Mouse (Mus musculus) gastrocnemius, adult 8-10 months (tissue): ENCODE measurements around the gene Xntrpc. TPM values are rescaled to one million over a fixed set of nuclear protein-coding genes. Genes with fewer than 3 reads are reported as not detected.
A peak's percentile ranks its signal among the peaks of the same experiment; 100 is the strongest.
"Not testable (repeated sequence)": the region's sequence is repeated elsewhere in the genome, so short reads cannot be mapped to it uniquely, and the experiment has no call there.

Experiments used
- DNase-seq, 2 experiments: peaks; one replicate each; pipeline ENCODE4 v3.0.0; 2022; ENCODE audit warnings: low spot score in 2 of 2
- total RNA-seq, 4 experiments: library from RNA; stranded (reverse); gene quantifications; 2 replicates each; pipeline ENCODE4 v1.2.4; 2022

Gene Xntrpc
- total RNA-seq = 1 to 10 TPM in 1 of 4 experiments, under 1 TPM in 3; 0.22 to 1.1 (median 0.76) TPM

- DNase-seq = peak; percentile 87
These were observed at the start of gene Xntrpc, which contains the start of the genes Rnf121 and Xndc1 for GRCm38 (mm10) chr7:102065046-102065891. Gene Xntrpc (plus strand): TSS chr7:102065713. Gene Rnf121 (minus strand): TSS chr7:102065469. Gene Xndc1 (plus strand): TSS chr7:102065511.

- DNase-seq = no peak
These were observed 48.6 kb upstream of the Xntrpc start for GRCm38 (mm10) chr7:102016936-102017335.

GRCm38 (mm10) chr7:102017452-102017851 lies 48.1 kb upstream of the Xntrpc start:
- peak in 1 of 2 experiments; percentile 25 for DNase-seq

DNA sequence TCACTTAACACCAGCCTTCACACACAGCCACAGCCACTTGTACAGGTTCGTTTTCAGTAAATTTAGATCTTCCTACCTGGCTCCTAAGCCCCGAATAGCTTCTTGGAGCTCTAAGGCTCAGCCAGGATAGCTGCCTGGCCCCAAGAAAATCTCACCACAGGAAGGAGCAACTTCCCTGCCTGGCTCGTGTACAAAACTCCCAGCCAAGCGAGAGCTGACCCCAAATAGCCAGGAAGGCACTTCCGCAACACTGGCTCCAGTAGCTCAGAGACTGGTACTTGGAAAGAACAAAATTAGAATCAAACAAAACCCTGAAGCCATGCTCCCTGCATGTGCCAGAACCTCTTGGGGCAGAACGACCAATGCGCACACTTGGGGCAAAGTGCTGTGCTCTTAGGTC lies 47.5 kb upstream of the Xntrpc start:
- no peak for DNase-seq

- no peak for DNase-seq
These were observed 46.9 kb upstream of the Xntrpc start, which contains the start of gene Il18bp for GRCm38 (mm10) chr7:102018590-102018989. Gene Il18bp (minus strand): TSS chr7:102018690.

- DNase-seq = no peak
These were observed 46.2 kb upstream of the Xntrpc start for GRCm38 (mm10) chr7:102019362-102019761.

- not testable (repeated sequence) for DNase-seq
These were observed 44.6 kb upstream of the Xntrpc start for GRCm38 (mm10) chr7:102020934-102021333.

DNA sequence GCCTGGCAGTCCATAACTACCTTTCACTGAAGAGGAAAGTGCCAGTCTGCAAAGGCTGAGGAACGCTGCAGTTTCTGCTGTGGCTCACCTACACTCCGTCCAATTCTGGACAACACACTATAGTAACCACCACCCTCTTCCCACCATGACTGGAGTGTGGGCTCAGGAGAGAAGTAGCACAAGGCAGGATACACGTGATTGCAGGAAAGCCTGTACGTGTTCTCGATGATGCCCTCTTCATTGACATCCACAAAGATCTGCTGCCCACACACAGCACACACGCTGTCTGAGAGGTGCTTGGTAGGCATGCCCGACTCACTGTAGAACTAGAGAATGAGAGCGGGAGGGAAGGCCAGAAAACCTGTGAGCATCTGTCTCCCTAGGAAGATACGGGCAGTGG lies 41.7 kb upstream of the Xntrpc start:
- no peak for DNase-seq

DNA sequence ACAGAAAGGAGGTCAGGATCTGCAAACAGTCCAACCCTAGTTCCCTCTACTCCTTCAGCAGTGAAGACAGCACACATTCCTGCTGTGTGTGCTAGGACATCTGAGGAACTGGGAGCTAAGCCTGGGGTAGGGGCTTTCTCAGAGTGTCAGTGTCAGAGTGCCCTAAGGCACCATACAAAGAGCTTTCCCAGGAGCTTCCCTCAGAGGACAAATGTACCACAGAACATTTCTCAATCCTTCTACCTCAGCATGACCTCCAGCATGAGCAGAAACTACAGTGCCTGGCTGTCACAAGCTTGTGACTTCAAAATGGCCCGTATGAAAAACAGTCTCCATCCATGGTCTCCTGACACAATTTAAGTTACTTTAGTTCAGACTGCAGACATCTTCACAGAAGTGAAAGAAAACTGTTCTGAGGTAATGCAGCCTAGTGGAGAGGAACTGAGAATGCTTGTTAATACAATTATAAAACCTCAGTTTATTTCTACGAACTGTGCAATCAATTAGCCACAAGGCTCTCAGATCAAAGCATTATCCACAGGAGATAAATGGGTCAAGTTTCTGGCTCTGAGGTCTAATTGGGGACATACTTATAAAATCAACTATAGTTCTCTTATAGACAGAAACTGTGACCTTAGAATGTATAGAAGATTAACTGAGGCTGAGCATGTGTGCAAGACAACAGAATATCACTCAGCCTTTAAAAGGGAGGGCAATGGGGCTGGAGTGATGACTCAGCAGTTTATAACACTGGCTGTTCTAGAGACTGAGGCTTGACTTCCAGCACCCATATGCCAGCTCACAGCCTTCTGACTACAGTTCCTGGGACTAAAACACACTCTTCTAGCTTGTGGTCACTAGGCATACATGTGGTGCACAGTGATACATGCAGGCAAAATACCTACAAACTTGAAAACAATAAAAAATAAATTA lies 40.1 kb upstream of the Xntrpc start:
- DNase-seq = no peak

DNA sequence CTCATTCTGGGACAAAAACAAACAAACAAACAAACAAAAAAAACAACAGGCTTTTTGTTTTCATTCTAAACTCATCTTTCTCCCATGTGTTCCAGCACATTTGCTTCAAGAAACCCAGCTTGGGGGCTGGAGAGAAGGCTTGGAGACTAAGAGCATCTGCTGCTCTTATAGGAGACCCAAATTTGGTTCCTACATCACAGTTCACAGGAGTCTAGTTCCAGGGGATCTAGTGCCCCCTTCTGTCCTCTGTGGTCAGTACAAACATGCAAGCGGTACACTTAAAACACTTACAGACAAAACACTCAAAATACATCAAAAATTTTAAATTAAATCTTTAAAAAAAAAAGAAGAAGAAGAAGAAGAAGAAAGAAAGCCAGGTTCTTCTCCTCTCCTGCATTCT lies 30.6 kb upstream of the Xntrpc start:
- no peak for DNase-seq

DNA sequence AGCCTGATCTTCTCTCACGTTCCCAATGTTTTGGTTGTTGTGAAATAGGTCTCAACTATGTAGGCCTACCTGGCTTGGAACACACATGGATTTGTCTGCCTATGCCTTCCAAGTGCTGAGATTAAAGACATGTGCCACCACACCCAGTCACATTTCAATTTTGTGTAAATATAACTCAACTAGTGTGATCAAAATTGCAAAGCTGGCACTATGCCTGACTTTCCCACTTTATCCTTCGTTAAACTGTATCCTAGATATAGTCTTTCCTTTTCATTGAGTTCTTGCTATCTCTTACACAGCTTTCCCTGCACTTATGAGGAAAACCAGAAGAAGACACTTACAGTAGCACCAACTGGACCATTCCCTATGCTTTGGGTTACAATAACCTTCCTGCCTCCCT lies 30.0 kb upstream of the Xntrpc start:
- DNase-seq = no peak

- DNase-seq = no peak
These were observed 28.2 kb upstream of the Xntrpc start for GRCm38 (mm10) chr7:102037318-102037717.

GRCm38 (mm10) chr7:102042314-102042713 lies 23.2 kb upstream of the Xntrpc start:
- DNase-seq = no peak

DNA sequence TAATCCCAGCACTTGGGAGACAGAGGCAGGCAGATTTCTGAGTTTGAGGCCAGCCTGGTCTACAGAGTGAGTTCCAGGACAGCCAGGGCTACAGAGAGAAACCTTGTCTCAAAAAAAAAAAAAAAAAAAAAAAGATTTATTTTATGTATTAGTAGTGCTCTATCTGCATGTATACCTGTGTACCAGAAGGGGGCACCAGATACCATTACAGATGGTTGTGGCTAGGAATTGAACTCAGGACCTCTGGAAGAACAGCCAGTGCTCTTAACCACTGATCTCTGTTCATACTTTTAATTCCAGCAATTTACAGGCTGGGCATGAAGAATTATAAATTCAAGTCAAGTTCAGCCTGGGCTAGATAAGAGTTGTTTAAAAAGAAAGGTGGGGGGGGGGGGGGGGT lies 17.0 kb upstream of the Xntrpc start:
- DNase-seq = not testable (repeated sequence)

DNA sequence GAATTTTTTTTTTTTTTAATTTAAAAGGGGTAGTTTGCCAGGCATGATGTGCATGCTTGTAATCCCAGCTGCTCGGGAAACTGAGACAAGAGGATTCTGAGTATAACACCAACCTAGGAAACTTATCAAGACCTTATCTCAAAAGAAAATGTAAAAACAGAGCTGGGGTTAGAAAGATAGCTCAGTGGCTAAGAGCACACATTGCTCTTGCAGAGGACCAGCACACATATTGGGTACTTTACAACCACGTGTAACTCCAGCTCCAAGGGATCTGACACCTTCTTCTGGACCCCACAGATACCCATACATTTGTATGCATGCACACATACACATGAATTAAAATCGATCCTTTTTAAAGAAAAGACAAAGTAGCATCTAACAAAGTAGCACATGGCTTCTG lies 4.2 kb upstream of the Xntrpc start:
- DNase-seq = no peak

DNA sequence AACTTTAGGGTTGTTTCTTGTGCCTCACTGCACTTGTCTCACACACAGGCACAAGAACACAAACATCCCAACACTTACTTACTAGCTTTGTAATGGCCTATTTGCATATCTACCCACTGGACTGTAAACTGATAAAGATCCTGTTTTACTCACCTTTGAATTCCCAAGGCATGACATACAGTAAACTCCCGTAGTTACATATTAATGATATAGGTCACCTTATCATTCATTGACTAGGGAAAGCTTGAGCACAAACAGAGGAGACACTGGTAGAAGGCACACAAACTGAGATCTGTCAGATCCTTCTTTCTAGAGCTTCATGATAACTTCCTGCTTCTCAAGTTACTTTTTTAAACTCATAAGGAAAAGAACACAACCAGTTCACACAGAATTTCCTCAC lies 3.3 kb upstream of the Xntrpc start:
- no peak for DNase-seq

GRCm38 (mm10) chr7:102063891-102064290 lies 1.6 kb upstream of the Xntrpc start:
- no peak for DNase-seq

GRCm38 (mm10) chr7:102064655-102065045 lies 863 bp upstream of the Xntrpc start:
- peak in 1 of 2 experiments; percentile 3 for DNase-seq

GRCm38 (mm10) chr7:102066363-102066762 lies 850 bp downstream of the Xntrpc start:
- DNase-seq = no peak

- DNase-seq = no peak
These were observed 11.3 kb downstream of the Xntrpc start for GRCm38 (mm10) chr7:102076714-102077296.

DNA sequence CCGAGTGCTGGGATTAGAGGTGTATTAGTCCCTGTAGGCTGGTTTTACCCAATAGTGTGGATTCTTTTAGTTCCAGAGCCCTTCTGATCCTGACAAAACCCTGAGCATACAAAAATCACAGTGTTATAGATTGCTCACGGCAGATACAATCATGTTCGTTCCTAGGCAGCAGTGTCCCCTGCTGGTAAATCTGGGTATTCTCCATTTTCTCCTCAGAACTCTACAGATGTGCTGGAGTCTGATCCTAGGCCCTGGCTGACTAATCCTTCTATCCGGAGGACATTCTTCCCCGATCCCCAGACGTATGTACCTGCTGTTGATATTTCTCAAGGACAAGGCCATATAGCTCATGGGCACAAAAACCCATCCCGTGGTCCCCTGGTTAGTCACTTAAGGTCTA lies 13.0 kb downstream of the Xntrpc start:
- no peak for DNase-seq

DNA sequence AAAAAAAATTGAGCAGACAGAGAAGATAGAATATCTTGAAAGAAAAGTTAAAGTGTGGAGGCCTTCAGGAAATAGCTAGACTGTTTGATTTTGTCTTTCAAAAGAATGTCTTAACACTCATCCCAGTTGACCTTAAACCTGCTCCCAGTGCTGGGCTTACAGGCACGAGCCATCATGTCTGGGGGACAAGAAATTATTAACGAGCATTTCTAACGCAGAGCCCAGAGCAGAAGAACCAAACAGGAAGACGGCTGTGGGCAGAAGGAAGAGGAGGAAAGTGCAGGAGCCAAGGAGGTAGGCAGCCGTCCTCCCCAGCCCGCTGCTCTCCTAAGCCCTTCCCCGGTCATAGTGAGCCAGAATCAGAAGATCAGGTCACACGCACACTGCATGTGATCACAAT lies 14.8 kb downstream of the Xntrpc start:
- DNase-seq = no peak
